Mouse (Mus musculus) stomach, embryonic 14.5 days (tissue): ENCODE measurements at regions not wholly inside any gene's neighbourhood (a gene's known extent, or its start where the extent isn't known, plus 50 kb on each side); places are given as distances from the start of the nearest gene placed in this dataset.

Source experiments
- ATAC-seq: fragments of 200-750 bp; cut with Nextera tagmentation; 2 replicates; pipeline ENCODE4 v1.8.0; 2017; ENCODE audit warnings: low read depth, moderate TSS enrichment; ENCODE audit not compliant: insufficient number of reproducible peaks, insufficient read depth, low FRiP score
- H3K27ac ChIP-seq: fragments of 300-500 bp; sonication (generic); 2 replicates; pipeline ENCODE4 v1.5.1; 2014; ENCODE audit warnings: mild to moderate bottlenecking, low read length, moderate library complexity, mixed read lengths
- H3K27me3 ChIP-seq: fragments of 300-500 bp; sonication (generic); 2 replicates; pipeline ENCODE4 v1.6.1; 2014; ENCODE audit warnings: low read length, control low read depth, mixed read lengths; ENCODE audit not compliant: control insufficient read depth, insufficient read depth
- H3K36me3 ChIP-seq: fragments of 300-500 bp; sonication (generic); 2 replicates; pipeline ENCODE4 v1.6.1; 2014; ENCODE audit warnings: mild to moderate bottlenecking, control low read depth, low read length, moderate library complexity, mixed read lengths; ENCODE audit not compliant: control insufficient read depth, insufficient read depth
- H3K4me1 ChIP-seq: fragments of 300-500 bp; sonication (generic); 2 replicates; pipeline ENCODE4 v1.6.1; 2014; ENCODE audit warnings: low read length, control low read depth, mixed read lengths; ENCODE audit not compliant: control insufficient read depth, insufficient read depth
- H3K4me2 ChIP-seq: fragments of 300-500 bp; sonication (generic); replicated peaks from 2 replicates; pipeline ENCODE4 v1.6.1; 2014; ENCODE audit warnings: low read depth, low read length, control low read depth
- H3K4me3 ChIP-seq: fragments of 300-500 bp; sonication (generic); 2 replicates; pipeline ENCODE4 v1.5.1; 2014; ENCODE audit warnings: low read depth, low read length, control low read depth
- H3K9ac ChIP-seq: fragments of 300-500 bp; sonication (generic); replicated peaks from 2 replicates; pipeline ENCODE4 v1.6.1; 2014; ENCODE audit warnings: low read depth, mild to moderate bottlenecking, control low read depth, low read length, moderate library complexity, mixed read lengths
- H3K9me3 ChIP-seq: fragments of 300-500 bp; sonication (generic); 2 replicates; pipeline ENCODE4 v1.6.1; 2016; ENCODE audit warnings: low read depth, low read length, control low read depth; ENCODE audit not compliant: control insufficient read depth
- WGBS: fragments of 180-500 bp; shearing (Covaris S2); extraction: QIAGEN DNeasy Blood & Tissue Kit; methylation state at CpG from one replicate; pipeline ENCODE4 v1.1.7; 2014; 5-methylcytosine and 5-hydroxymethylcytosine counted together

DNA sequence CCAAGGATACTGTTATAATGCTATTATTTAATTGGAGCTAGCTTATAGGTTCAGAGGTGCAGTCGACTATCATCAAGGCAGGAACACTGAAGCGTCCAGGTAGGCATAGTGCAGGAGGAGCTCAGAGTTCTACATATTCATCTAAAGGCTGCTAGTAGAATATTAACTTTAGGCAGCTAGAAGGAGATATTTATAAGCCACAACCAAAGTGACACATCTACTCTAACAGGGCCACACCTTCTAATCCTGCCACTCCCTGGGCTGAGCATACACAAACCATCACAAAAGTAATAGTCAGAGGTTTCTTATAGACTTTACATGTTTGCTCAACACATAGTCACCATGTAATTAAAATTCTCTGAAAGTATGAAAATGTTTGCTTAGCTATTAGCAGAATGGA lies 1971.8 kb upstream of the Slc7a12 start:
- ATAC-seq: peak; percentile 53; the same call in 1 of the 2 replicates
- Histone ChIP-seq H3K36me3 (no peaks in the 10 kb centered on the region), H3K4me2 (no peak overlapping the region), H3K4me1 (no peaks in the 10 kb centered on the region), H3K9me3 (no peaks in the 10 kb centered on the region), H3K4me3 (no peak overlapping the region), H3K27ac (no peak overlapping the region), H3K27me3 (no peaks in the 10 kb centered on the region), H3K9ac (no peak overlapping the region)
- 75% methylated on average over 2 of the region's 2 CpGs for whole genome bisulfite sequencing
